Mouse (Mus musculus) left cerebral cortex, postnatal 4 days (tissue): ENCODE results near the gene Lnx2. TPM values are rescaled to one million over a fixed set of nuclear protein-coding genes. Genes with fewer than 3 reads are reported as not detected.
A peak's percentile ranks its signal among the peaks of the same experiment; 100 is the strongest.

ENCODE experiments used
- DNase-seq: peaks from one replicate; pipeline ENCODE4 v3.0.0-alpha.2; 2022
- intact Hi-C: fragments of 180-260 bp; cut with DNase I; formaldehyde crosslinking; loops from one replicate; pipeline ENCODE4 v1.15.1; 2025
- total RNA-seq, 2 experiments: library from RNA; stranded (reverse); gene quantifications; 2 replicates each; pipeline ENCODE4 v1.2.3; 2021

Gene Lnx2
- total RNA-seq, 2 experiments from 2014 or later = 9.7 to 10.7 TPM

GRCm38 (mm10) chr5:147077305-147078034 is 1.1 kb upstream of the Lnx2 start:
- DNase-seq = peak; percentile 88
- intact Hi-C loops = loop anchor here (10.0 kb wide), 1 partner anchor 93 kb away; no protein-coding TSS in a partner anchor

GRCm38 (mm10) chr5:147076799-147077165 is 396 bp upstream of the Lnx2 start, which contains the start of gene Polr1d:
Polr1d (plus strand) TSS chr5:147077050.
- DNase-seq = no peak
- intact Hi-C loops = loop anchor here (10.0 kb wide), 1 partner anchor 92 kb away; no protein-coding TSS in a partner anchor

GRCm38 (mm10) chr5:147075103-147076025 is 1.0 kb downstream of the Lnx2 start:
- no peak for DNase-seq
- intact Hi-C loops = loop anchor here (10.0 kb wide), 1 partner anchor 91 kb away; no protein-coding TSS in a partner anchor

- no peak for DNase-seq
- intact Hi-C loops = loop anchor here (10.0 kb wide), 1 partner anchor 89 kb away; no protein-coding TSS in a partner anchor
Observed at GRCm38 (mm10) chr5:147073805-147074204, 2.6 kb downstream of the Lnx2 start.

- DNase-seq = no peak
- intact Hi-C loops = loop anchor here (10.0 kb wide), 1 partner anchor 87 kb away; no protein-coding TSS in a partner anchor
Observed at GRCm38 (mm10) chr5:147071886-147072285, 4.5 kb downstream of the Lnx2 start.

- intact Hi-C loops = loop anchor here (10.0 kb wide), 1 partner anchor 86 kb away; no protein-coding TSS in a partner anchor
- no peak for DNase-seq
Observed at GRCm38 (mm10) chr5:147070791-147071516, 5.4 kb downstream of the Lnx2 start.

- DNase-seq = peak; percentile 56
- intact Hi-C loops = no loop called here
Observed at GRCm38 (mm10) chr5:147068876-147069275, 7.5 kb downstream of the Lnx2 start.

GRCm38 (mm10) chr5:147066965-147067364 is 9.4 kb downstream of the Lnx2 start:
- intact Hi-C loops = no loop called here

GRCm38 (mm10) chr5:147066129-147066528 is 10.3 kb downstream of the Lnx2 start:
- intact Hi-C loops = no loop called here
- no peak for DNase-seq

More at GRCm38 (mm10) chr5:147066965-147067364, 9.4 kb downstream of the Lnx2 start:
- no peak for DNase-seq

GRCm38 (mm10) chr5:147063215-147063661 is 13.1 kb downstream of the Lnx2 start:
- intact Hi-C loops = no loop called here
- DNase-seq = no peak

- no peak for DNase-seq
- intact Hi-C loops = no loop called here
Observed at GRCm38 (mm10) chr5:147060024-147060423, 16.4 kb downstream of the Lnx2 start.

- intact Hi-C loops = no loop called here
- no peak for DNase-seq
Observed at GRCm38 (mm10) chr5:147059319-147059718, 17.1 kb downstream of the Lnx2 start.

- DNase-seq = no peak
- intact Hi-C loops = no loop called here
Observed at GRCm38 (mm10) chr5:147058661-147059060, 17.7 kb downstream of the Lnx2 start.

GRCm38 (mm10) chr5:147057626-147058414 is 18.6 kb downstream of the Lnx2 start:
- intact Hi-C loops = no loop called here

GRCm38 (mm10) chr5:147056712-147057290 is 19.6 kb downstream of the Lnx2 start:
- intact Hi-C loops = no loop called here
- no peak for DNase-seq

More at GRCm38 (mm10) chr5:147057626-147058414, 18.6 kb downstream of the Lnx2 start:
- no peak for DNase-seq

GRCm38 (mm10) chr5:147055572-147056245 is 20.7 kb downstream of the Lnx2 start:
- intact Hi-C loops = no loop called here
- no peak for DNase-seq

GRCm38 (mm10) chr5:147054747-147055270 is 21.6 kb downstream of the Lnx2 start:
- intact Hi-C loops = no loop called here
- no peak for DNase-seq

GRCm38 (mm10) chr5:147054328-147054727 is 22.1 kb downstream of the Lnx2 start:
- DNase-seq = no peak
- intact Hi-C loops = no loop called here
